Mouse (Mus musculus): Measurements from ENCODE around the gene Srgap3.

Srgap3 gene

GRCm38 (mm10) chr6:112949220-112949619, 2.2 kb upstream of the Srgap3 start:
- no peak for DNase-seq

GRCm38 (mm10) chr6:112948416-112948815, 1.4 kb upstream of the Srgap3 start:
- DNase-seq = no peak

GRCm38 (mm10) chr6:112946021-112946811, 850 bp downstream of the Srgap3 start:
- no peak for DNase-seq

GRCm38 (mm10) chr6:112945181-112945751, 1.8 kb downstream of the Srgap3 start:
- DNase-seq = no peak

GRCm38 (mm10) chr6:112943596-112944245, 3.3 kb downstream of the Srgap3 start:
- DNase-seq = no peak

- no peak for DNase-seq
These were observed 7.8 kb downstream of the Srgap3 start for GRCm38 (mm10) chr6:112939281-112939680.

GRCm38 (mm10) chr6:112937791-112938190, 9.3 kb downstream of the Srgap3 start:
- DNase-seq = no peak

- no peak for DNase-seq
These were observed 12.6 kb downstream of the Srgap3 start for GRCm38 (mm10) chr6:112934501-112934900.

GRCm38 (mm10) chr6:112932611-112933010, 14.5 kb downstream of the Srgap3 start:
- DNase-seq = no peak

- no peak for DNase-seq
These were observed 17.0 kb downstream of the Srgap3 start for GRCm38 (mm10) chr6:112930011-112930451.

GRCm38 (mm10) chr6:112929291-112929984, 17.6 kb downstream of the Srgap3 start:
- DNase-seq = no peak

- no peak for DNase-seq
These were observed 18.2 kb downstream of the Srgap3 start for GRCm38 (mm10) chr6:112928841-112929240.

- no peak for DNase-seq
These were observed 19.7 kb downstream of the Srgap3 start for GRCm38 (mm10) chr6:112927341-112927740.

- DNase-seq = no peak
These were observed 21.1 kb downstream of the Srgap3 start for GRCm38 (mm10) chr6:112926011-112926410.

- no peak for DNase-seq
These were observed 21.7 kb downstream of the Srgap3 start for GRCm38 (mm10) chr6:112925234-112925975.

GRCm38 (mm10) chr6:112924606-112925141, 22.4 kb downstream of the Srgap3 start:
- DNase-seq = no peak

- DNase-seq = no peak
These were observed 26.4 kb downstream of the Srgap3 start for GRCm38 (mm10) chr6:112920619-112921195.

GRCm38 (mm10) chr6:112917717-112918116, 29.3 kb downstream of the Srgap3 start:
- no peak for DNase-seq

GRCm38 (mm10) chr6:112916243-112916642, 30.8 kb downstream of the Srgap3 start:
- no peak for DNase-seq

GRCm38 (mm10) chr6:112912552-112912951, 34.5 kb downstream of the Srgap3 start:
- no peak for DNase-seq

- DNase-seq = no peak
These were observed 37.4 kb downstream of the Srgap3 start for GRCm38 (mm10) chr6:112909711-112910110.

Measured in lung, adult 18-20 months (tissue).